Mouse (Mus musculus) thymus, adult 2 months (tissue): Measurements from ENCODE around the gene Fcer2a.

Experiments
- CTCF ChIP-seq: fragments of 200-500 bp; IDR thresholded peaks from 2 replicates; pipeline ENCODE4 v1.5.1; 2012; ENCODE audit warnings: mild to moderate bottlenecking, control low read depth, low read length, moderate library complexity, borderline replicate concordance; ENCODE audit not compliant: control insufficient read depth, poor library complexity, insufficient read depth; ENCODE audit errors: extremely low read depth
- POLR2A ChIP-seq: fragments of 200-500 bp; IDR thresholded peaks from 2 replicates; pipeline ENCODE4 v1.6.1; 2012; ENCODE audit warnings: mild to moderate bottlenecking, low read length, control low read depth, moderate library complexity; ENCODE audit not compliant: control insufficient read depth, poor library complexity, insufficient read depth; ENCODE audit errors: extremely low read depth

DNA sequence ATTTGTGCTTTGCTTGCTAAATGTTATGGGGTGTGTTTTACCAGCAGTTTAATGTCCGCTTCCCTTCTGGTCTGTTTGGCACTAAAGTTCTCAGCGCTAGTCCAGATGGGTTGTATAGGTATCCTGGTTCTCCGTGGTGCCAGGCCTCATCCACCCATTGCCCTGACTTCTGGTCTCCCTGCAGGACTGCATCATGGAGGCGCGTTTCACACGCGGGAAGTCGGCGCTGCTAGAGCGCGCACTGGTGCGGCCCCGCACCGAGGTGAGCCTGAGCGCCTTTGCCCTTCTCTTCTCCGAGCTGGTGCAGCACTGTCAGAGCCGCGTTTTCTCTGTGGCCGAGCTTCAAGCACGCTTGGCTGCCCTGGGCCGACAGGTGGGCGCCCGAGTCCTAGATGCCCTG is 15.1 kb downstream of the Fcer2a start:
- TF ChIP-seq CTCF (no peak), POLR2A (no peak)
